Mouse (Mus musculus): Measurements from ENCODE around the gene Ift172.

The Ift172 gene

GRCm38 (mm10) chr5:31257616-31258015 is 33.3 kb downstream of the Ift172 start:
- DNase-seq (ENCODE audit: low read depth), result no peak

GRCm38 (mm10) chr5:31255971-31256370 is 34.9 kb downstream of the Ift172 start:
- no peak for DNase-seq (ENCODE audit: low read depth)

- DNase-seq (ENCODE audit: low read depth), result no peak
Measured at GRCm38 (mm10) chr5:31255381-31255780, 35.5 kb downstream of the Ift172 start.

- DNase-seq (ENCODE audit: low read depth), result no peak
Measured at GRCm38 (mm10) chr5:31254901-31255300, 36.0 kb downstream of the Ift172 start.

- no peak for DNase-seq (ENCODE audit: low read depth)
Measured at GRCm38 (mm10) chr5:31254452-31254851, 36.5 kb downstream of the Ift172 start.

- no peak for DNase-seq (ENCODE audit: low read depth)
Measured at GRCm38 (mm10) chr5:31253806-31254205, 37.1 kb downstream of the Ift172 start.

GRCm38 (mm10) chr5:31252795-31253545 is 37.9 kb downstream of the Ift172 start:
- no peak for DNase-seq (ENCODE audit: low read depth)

GRCm38 (mm10) chr5:31252151-31252550 is 38.8 kb downstream of the Ift172 start:
- DNase-seq (ENCODE audit: low read depth), result no peak

GRCm38 (mm10) chr5:31251541-31252101 is 39.3 kb downstream of the Ift172 start, which contains the start of gene Krtcap3:
Gene Krtcap3 (plus strand): TSS chr5:31251691.
- DNase-seq (ENCODE audit: low read depth), result no peak

GRCm38 (mm10) chr5:31250716-31251115 is 40.2 kb downstream of the Ift172 start:
- DNase-seq (ENCODE audit: low read depth), result no peak

GRCm38 (mm10) chr5:31242191-31242590 is 48.7 kb downstream of the Ift172 start:
- DNase-seq (ENCODE audit: low read depth), result no peak

GRCm38 (mm10) chr5:31241522-31242034 is 49.3 kb downstream of the Ift172 start:
- no peak for DNase-seq (ENCODE audit: low read depth)

- peak; percentile 90 for DNase-seq (ENCODE audit: low read depth)
Measured at GRCm38 (mm10) chr5:31240637-31241521, 50.0 kb downstream of the Ift172 start, which contains the start of the genes Nrbp1 and Gm9970. Gene Nrbp1 (plus strand): TSS chr5:31240864. Gene Gm9970 (minus strand): TSS chr5:31241232.

GRCm38 (mm10) chr5:31226641-31227040 is 64.3 kb downstream of the Ift172 start:
- DNase-seq (ENCODE audit: low read depth), result no peak

GRCm38 (mm10) chr5:31222696-31223095 is 68.2 kb downstream of the Ift172 start:
- DNase-seq (ENCODE audit: low read depth), result no peak

- DNase-seq (ENCODE audit: low read depth), result peak; percentile 63
Measured at GRCm38 (mm10) chr5:31221304-31221945, 69.5 kb downstream of the Ift172 start.

GRCm38 (mm10) chr5:31220448-31221303 is 70.2 kb downstream of the Ift172 start, which contains the start of gene Ppm1g:
Gene Ppm1g (minus strand): TSS chr5:31220687.
- DNase-seq (ENCODE audit: low read depth), result peak; percentile 93

- no peak for DNase-seq (ENCODE audit: low read depth)
Measured at GRCm38 (mm10) chr5:31219911-31220447, 70.9 kb downstream of the Ift172 start.

- no peak for DNase-seq (ENCODE audit: low read depth)
Measured at GRCm38 (mm10) chr5:31219474-31219873, 71.4 kb downstream of the Ift172 start.

GRCm38 (mm10) chr5:31219070-31219469 is 71.8 kb downstream of the Ift172 start:
- DNase-seq (ENCODE audit: low read depth), result peak; percentile 80
